Mouse (Mus musculus) gastrocnemius, adult 18-20 months (tissue): ENCODE data around the gene Gpc6. TPM values are rescaled to one million over a fixed set of nuclear protein-coding genes. Genes with fewer than 3 reads are reported as not detected.

Experiments
- DNase-seq: peaks from one replicate; pipeline ENCODE4 v3.0.0; 2021; ENCODE audit warnings: low spot score
- total RNA-seq, 2 experiments: library from RNA; stranded (reverse); gene quantifications; 2 replicates each; pipeline ENCODE4 v1.2.3; 2021

Gene Gpc6
- total RNA-seq, 2 experiments from 2014 or later = 1.5 to 2.6 TPM

DNA sequence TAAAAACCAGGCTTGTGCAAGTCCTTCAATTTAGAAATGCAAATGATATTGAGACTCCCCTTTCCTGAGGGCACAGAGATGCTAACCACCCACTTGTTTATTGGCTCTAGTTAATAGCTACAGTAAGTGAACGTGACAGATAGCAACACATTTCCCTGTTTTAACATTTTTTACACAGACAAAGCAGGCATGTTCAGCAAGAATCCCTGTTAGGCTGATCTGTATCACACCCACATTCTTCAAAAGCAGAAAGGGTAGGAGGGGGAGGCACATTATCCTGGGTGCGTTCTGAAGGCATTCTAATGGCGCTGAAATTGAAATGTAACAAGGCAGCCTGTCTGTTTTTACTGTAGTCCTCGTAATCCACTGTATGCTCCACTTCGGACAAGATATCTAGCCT lies 674.6 kb downstream of the Gpc6 start:
- no peak for DNase-seq

DNA sequence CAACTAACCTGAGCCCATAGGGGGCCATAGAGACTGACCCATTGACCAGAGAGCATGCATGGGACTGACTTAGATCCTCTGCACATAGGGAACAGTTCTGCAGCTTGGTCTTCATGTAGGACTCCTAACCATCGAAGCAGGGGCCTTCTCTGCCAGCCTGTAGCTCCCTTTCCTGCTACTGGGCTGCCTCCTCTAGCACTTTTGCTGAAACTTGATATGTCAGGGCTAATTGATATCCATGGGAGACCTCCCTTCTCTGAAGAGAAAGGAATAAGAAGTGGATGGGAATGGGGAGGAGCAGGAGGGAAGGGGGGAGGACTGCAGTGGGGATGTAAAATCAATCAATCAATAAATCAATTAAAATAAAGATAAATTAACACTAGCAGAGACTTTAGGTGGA lies 678.7 kb downstream of the Gpc6 start:
- DNase-seq = no peak

DNA sequence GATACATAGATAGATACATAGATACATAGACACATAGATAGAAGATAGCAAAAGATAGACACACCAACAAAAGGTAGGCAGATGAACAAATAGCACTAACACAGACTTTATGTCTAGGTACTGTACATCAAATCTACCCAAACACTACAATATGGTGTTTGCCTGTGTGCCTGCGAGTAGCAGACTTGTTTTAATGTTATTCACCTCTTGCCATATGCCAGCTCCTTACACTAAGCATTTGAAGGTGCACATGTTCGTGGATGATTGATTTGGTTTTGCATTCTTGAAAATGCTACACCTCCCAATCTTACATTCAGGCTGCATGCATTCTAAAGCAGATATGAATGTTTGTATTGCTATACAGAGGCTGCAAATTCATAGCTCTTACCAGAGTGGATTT lies 680.6 kb downstream of the Gpc6 start:
- no peak for DNase-seq

DNA sequence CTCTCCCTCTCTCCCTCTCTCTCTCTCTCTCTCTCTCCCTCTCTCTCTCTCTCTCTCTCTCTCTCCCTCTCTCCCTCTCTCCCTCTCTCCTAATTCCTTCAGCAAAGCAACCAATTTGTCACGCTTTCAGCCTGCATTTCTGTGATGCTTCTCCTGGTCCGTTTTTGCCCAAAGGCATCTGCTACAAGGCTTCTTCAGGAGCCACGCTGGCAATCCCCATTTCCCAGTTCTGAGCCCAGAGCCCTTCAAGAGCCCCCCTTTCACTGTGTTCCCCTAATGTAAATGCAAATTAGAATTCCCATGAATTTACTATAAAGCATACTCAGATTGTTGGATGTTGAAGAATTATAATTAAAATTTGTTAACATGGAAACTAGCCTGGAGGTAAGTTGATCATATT lies 686.0 kb downstream of the Gpc6 start:
- DNase-seq = no peak

DNA sequence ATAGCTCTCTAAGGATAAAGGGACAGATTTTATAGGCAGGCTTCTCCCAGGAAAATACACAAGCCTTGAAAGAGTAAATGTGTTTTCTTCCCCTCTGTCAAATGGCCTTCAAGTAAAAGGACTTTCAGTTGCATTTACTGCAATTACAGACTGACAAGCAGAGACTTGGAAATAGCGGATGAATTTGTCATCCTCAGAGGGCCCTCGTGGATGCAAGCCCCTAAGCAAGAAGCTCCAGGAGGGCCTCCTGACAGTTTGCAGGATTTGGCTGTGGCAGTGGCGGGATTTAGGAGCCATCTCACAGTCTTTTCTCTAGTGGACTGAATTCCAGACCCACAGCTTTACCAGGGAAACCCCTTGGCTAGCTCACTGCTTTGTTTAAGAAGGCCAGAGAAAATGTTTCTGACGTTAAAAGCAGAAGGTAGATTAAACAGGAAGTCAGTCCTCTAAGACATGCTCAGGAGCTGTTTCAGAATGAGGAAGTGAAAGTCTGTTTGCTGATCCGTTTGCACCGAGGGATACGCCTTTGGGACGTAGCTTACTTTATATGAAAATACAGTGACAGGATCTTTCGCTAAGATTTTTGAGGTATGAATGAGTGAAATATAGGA lies 700.1 kb downstream of the Gpc6 start:
- no peak for DNase-seq

DNA sequence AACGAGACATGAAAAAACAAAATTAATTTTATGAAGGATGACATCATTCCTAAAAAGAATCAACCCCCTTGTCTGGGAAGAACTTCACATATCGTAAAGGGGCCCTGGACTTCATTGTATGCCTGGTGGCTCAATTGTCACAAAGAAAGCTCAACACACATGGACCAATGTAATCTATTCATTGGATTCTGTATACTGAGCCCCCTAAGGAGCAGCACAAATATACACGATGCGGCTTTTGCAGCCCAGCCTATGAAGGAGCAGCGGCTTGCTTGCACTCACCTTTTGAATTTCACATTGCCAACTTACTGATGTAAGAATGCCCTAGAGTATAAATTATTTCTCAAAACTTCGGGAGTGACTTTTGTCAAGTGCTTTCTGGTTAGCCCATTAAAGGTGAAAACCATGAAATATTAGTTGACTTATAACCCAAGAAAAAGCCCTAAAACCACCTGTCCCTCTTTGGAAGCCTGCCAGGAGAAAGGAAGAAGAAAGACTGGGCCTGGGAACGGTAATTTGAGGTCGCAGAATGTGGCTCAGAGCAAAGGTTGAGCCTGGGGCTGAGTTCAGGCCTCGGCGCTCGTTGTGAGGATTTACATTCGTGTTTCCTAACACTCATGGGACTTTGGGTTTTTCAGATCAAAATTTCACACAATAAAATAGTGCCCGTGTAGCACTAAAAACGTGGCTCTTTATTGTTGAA lies 709.3 kb downstream of the Gpc6 start:
- no peak for DNase-seq

DNA sequence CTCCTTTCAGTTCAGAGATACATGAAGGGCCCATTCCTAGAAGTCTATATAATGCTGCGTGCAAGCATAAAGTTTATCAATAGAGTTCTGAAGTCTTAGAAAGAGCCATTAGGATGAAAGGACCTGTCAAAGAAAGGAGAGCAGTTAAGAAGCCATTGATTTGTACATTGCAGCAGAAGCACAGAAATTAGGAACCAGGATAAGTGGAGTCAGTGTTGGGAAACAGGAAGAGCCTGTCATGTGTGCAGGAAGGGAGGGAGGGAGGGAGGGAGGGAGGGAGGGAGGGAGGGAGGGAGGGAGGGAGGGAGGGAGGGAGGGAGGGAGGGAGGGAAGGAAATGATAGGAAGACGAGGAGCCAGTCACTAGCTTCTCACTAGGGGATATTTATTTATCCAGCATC lies 716.7 kb downstream of the Gpc6 start:
- no peak for DNase-seq

DNA sequence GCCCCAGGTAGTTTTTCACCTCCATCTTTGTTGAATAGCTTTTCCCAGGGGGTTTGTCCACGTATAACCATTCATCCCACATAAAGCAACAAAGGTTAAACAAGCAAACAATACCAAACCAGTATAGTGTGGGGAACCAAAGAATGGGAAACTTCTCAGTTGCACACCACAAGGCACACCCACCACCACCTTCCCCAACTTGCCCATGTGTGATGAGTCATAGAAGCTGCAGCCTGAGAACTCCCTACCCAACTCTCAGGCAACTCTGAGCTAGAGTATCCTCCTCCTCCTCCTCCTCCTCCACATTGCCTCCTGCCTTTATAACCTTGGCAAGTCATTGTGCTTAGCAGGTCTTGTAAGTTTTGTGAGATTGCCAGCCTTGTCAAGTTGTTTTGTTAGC lies 718.0 kb downstream of the Gpc6 start:
- DNase-seq = no peak

DNA sequence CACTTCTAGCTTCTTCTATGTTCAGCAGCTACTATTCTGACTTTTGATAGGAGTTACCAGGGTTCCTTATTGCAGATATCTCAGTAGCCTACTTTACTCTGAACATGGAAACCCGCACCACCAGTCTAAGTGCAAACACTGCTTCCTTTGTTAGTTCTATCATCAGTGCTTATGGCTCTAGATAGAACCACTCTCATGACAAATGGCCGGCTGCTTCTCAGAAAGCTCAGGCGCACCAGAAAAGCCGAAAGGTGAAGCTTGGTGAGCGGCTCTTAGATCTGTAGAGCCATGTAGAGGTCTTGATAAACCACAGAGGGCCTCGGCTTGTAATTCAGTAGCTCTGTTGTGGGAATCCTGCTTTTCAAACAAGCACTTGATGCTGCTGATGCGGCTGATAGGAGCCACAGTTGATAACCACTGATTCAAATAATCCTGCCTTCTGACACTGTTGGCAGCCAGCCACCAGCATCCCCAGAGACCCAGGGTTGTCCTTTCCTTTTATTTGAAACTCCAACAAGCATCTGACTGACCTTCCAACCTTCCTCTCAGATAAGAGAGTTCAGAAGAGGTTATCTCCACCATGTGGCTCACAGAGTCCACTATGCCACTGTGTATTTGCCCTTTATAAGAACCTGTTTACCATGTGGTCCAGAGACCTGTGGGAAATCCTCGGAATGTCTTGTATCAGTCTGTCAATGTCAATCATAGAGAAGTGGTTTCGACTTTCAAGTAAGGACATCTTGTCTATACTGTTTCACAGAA lies 723.3 kb downstream of the Gpc6 start:
- peak; percentile 3 for DNase-seq

DNA sequence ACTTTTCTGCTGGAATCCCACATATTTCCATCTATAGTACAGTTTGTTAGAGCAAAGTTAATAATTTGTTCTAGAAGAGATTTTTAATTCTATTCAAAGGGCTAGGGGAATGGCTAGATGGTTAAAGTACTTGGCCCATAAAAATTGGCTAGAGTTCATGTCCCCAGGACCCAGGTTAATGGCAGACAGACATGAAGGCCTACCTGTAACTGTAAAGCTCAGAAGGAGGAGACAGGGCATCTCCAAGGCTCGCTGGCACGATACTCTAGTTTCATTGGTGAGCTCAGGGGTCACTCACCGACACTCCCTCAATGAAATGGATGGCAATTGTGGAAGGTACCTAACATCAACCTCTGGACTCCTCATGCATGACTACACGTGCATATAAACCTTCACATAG lies 725.0 kb downstream of the Gpc6 start:
- DNase-seq = no peak

DNA sequence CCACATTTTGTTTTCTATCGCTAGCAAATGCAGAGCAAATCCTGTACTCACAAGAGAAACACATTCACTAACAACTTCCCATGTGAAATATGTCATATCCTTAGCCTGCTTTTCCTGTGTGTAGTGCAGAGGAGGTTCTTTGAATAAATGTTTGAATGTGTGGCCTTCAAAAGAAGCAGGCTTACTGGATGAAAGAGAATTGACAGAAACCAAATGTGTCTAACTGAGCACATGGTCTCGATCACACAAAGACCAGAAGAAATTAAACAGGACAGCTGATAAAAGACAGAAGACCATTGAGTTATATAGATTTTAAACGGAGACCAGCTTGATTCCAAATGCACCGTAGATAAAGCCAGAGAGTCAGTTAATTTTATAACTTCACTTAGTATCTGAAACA lies 726.2 kb downstream of the Gpc6 start:
- DNase-seq = no peak

DNA sequence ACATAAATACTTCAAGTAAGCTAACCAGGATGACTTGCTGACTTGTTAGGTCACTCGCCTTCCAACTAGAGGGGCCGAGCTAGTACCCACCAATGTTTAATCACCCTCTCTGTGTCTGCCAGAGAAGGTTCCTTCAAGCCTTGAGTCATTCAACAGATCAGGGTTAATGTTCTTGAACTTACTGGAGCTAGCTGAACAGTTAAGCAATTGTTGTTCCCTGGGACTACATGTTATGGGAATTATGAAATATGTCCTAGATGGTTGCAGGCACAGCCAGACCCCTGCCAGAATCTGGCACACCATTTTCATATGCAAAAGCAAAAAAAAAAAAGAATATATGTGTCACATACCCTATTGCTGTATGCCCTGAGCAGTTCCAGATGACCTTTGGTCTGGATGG lies 726.8 kb downstream of the Gpc6 start:
- no peak for DNase-seq

DNA sequence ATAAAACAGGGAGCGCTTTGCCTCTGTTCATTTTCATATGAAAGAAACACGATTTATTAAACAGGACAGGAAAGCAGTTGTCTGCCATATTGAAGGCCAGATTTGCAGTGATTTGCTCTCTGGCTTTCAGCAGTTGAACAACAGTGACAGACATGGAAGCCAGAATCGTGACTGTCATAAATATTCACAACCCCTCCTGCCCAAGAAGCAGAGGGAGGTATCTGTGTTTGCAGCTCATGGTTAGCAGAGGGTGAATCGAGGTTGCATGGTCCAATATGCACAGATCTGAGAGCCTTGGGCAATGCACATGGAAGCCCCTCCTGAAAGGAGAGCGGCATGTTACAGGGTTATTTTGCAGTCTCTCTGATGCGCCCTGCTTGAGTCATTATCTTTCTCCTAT lies 730.3 kb downstream of the Gpc6 start:
- no peak for DNase-seq

DNA sequence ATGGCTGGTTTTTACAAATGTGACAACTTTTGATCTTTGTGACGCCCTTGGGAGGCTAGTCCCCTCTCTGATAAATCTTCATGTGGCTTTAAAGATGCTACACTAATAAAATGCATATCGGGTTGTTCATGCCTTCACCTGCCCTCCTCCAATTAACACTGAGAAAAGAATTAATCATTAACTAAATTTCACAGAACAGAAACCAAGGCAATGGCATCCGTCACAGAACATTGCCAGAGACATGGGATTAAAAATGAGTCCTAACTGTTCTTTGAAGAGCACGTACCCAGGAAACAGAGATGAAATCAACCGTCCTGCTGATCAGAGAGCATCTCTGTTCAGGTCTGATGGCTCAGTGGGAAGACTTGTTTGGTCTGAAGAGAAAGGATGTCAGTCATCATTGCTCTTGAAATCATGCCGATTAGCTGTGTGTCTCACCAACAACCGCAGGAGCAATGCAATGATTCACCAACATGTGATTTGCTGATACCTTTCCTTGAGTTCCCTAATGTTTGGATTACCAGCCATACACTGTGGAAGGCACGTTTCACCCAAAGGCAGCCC lies 734.2 kb downstream of the Gpc6 start:
- DNase-seq = no peak

DNA sequence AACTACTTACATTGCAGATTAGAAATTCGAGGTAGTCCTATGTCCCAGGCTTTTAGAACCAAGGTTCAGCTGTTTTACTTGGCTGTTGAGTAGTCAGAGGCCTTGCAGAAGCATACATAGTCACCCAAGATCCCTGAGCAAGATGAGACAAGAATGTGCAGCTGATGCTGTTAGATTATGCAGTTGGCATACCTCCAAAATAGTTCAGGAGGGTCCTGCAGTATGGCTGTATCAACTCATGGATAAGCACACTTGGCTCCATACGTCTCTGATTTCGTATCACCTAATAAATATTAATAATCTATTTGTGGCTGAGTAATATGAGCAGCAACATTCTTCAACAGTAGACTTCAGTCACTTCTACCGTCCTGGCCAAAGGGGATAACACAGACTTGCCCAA lies 737.1 kb downstream of the Gpc6 start:
- no peak for DNase-seq

DNA sequence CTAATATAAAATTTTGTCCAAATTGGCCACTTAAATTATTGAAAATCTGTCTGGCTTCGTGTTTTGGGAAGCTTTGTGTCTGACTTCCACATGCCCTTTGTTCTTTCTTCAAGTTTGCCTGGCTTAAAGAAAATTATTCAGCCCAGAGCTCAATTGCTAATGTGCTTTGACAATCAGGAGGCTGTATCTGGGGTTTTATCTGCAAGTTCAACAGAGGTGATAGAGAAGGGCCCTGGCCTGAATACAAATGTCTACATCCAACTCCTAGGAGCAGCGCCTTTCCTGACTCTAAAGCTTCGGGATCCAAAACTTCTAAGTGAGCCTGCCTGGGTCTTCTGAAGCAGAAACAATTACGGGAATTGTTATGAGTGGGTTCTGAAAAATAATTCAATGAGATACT lies 739.7 kb downstream of the Gpc6 start:
- no peak for DNase-seq

DNA sequence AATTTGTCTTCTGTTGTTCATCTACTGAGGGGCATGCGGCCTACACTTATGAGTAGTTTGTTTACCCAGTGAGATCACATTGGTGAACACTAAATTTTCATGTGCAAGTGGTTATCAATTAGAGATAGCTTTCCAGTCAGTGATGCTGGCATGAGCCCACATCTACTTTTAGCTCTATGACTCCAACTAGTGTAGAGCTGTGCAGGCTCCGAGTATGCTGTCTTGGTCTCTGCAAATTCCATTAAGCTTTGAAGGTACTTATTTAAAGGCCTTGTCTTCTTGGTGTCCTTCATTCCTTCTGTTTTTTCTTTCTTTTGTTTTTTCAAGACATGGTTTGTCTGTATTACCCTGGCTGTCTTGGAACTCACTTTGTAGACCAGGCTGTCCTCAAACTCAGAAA lies 741.0 kb downstream of the Gpc6 start:
- no peak for DNase-seq

DNA sequence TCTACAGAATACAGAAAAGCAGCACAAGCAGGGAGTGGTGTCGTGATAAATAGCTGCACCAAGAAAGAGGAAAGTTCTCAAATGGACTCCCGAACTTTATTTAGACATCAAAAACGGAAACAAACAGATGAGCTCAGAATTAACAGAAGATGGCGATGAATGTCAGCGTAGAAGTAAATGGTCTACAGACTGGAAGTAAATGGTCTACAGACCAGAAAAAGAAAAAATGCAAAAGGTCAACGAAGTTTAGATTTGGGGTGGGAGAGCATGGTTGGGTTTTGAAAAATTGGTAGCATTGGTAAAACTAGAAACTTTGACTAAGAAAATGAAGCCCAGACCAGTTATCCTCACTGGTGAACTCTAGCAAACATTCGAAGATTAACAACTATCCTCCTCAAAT lies 748.4 kb downstream of the Gpc6 start:
- DNase-seq = no peak

DNA sequence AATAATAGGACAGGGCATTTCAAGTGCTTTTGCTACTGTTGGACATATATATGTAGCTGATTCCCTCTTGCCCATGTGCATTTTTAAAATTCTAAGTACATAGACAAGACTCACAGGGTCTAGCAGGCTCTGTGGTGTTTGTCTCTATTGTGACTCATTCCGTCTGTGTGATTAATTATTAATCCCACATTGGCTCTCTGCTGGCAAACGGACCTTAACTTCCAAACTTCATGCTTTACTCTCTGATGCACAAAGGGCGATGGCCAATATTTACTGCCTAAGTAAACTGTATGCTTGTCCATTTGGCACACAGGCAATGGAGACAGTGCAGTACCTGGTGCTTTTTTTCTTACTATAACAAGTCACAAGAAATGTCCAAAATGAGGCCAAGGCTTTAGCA lies 749.4 kb downstream of the Gpc6 start:
- DNase-seq = no peak

DNA sequence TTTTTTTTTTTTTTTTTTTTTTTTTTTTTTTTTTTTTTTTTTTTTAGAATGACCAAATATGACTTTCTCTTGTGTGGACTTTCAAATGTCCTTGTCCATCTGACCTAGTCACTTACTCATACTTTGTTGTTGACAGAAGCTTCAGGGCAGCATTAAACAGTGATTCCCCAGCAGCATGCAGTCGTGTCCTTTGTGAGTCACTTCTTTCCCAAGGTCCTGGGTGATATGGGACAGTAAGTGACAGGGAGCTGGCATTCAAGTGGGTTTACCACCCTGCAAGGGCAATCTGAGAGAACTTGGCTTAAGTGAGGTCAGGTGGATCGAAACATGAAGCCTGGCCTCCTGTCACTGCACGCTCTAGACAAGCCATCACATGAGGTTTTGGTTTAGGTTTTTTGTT lies 754.8 kb downstream of the Gpc6 start:
- DNase-seq = no peak

DNA sequence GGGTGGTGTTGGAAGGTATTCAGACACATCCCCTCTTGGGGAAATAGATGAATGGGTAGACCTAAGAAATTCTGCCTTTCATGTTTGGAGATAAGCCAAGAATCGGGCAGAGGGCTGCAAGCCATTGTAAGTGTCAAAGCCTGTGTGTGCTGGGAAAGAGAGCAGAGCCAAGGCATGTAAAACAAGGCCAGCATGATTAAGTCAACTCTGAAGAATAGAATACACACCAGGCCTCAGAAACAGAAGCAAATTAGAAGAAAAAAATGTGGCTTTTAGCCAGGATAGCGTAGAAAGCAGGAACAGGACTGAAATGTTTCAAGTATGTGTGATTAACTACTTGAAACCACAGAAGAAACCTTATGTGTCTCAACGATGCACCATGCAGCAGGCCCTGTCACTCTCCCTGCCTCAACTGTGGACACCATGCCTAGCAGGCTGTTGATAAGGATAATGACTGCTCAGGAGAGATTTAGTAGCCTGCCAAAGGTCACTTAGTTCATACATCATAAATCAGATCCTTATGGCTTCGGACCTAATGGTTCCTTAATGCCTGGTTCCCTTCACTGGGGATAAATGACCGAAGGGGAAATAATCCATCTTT lies 756.3 kb downstream of the Gpc6 start:
- no peak for DNase-seq

DNA sequence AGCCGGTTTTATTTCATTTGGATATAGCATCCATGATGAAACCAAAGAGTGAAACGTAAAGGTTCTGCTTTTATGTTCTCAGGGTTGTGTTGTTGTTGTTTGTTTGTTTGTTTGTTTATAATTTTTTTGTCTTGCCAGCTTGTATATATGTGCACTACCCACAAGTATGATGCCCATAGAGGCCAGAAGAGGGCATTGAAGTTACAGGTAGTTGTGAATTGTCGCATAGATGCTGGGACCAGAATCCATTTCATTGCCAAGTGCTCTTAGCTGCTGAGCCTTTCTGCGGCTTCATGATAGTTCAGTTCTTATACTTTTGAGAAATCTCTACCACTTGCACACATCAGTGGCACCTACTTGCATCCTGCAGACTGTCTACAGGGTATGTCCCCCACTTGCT lies 758.0 kb downstream of the Gpc6 start:
- DNase-seq = no peak
